In genomic region chr2:109961174-109961573, GRCm38 (mm10) we compare ENCODE assay signal across 20 mouse cellular contexts. TPM values are rescaled to one million over a fixed set of nuclear protein-coding genes. Genes with fewer than 3 reads are reported as not detected.
DNase-seq lines count a peak whose midpoint lies in the region; ATAC-seq and TF ChIP-seq lines count a peak whose summit lies in the region.
"Had no signal": no experiment of that assay in that cellular context is flagged by ENCODE, and none has a peak within 500 bp of the region (broad histone marks: within the 10 kb centered on the region; RNA-seq: fewer than 3 reads in every experiment).

No protein-coding gene starts in this region.

- no peak overlapping the region for H3K9ac ChIP-seq in hindbrain, embryonic 12.5 days
- H3K9ac ChIP-seq in midbrain, embryonic 13.5 days (replicated peaks) = no peak overlapping the region
- H3K9ac ChIP-seq in kidney, embryonic 15.5 days = no peak overlapping the region
- H3K9ac ChIP-seq: embryonic facial prominence, embryonic 13.5 days; forebrain, embryonic 13.5 days; forebrain, postnatal 0 days; heart, embryonic 13.5 days; hindbrain, embryonic 15.5 days had no signal

- WGBS in hindbrain, embryonic 10.5 days = 75% methylated on average over 4 of the region's 4 CpGs
- WGBS in hindbrain, embryonic 12.5 days = 83% methylated on average over 4 of the region's 4 CpGs
- WGBS in midbrain, embryonic 13.5 days = 66% methylated on average over 4 of the region's 4 CpGs
- WGBS in midbrain, embryonic 10.5 days = 81% methylated on average over 4 of the region's 4 CpGs
- WGBS in kidney, embryonic 15.5 days = 68% methylated on average over 4 of the region's 4 CpGs

- DNase-seq in gastrocnemius, adult 2 months = no peak
- DNase-seq in gastrocnemius, postnatal 10 days = no peak
- DNase-seq in hindbrain, embryonic 10.5 days (ENCODE audit: low spot score) = no peak
- no peak for DNase-seq in midbrain, embryonic 10.5 days (ENCODE audit: low spot score)
- peak; percentile 56 for DNase-seq in brain, adult 2 months (ENCODE audit: low read depth, low spot score)
- DNase-seq: adrenal gland, postnatal 10 days; cerebellum, adult 11-12 months; cerebellum, adult 9-10 months; forebrain, postnatal 0 days; heart, adult 2 months; heart, postnatal 14 days had no signal

- H3K4me2 ChIP-seq in hindbrain, embryonic 12.5 days (replicated peaks) = no peak overlapping the region
- no peak overlapping the region for H3K4me2 ChIP-seq in midbrain, embryonic 13.5 days (replicated peaks)
- H3K4me2 ChIP-seq in kidney, embryonic 15.5 days = no peak overlapping the region
- H3K4me2 ChIP-seq: embryonic facial prominence, embryonic 13.5 days; forebrain, embryonic 13.5 days; heart, embryonic 13.5 days; hindbrain, embryonic 15.5 days had no signal

- H3K27me3 ChIP-seq in hindbrain, embryonic 10.5 days (ENCODE audit: insufficient read depth, poor library complexity, severe bottlenecking) = no peaks in the 10 kb centered on the region
- H3K27me3 ChIP-seq in hindbrain, embryonic 12.5 days = no peaks in the 10 kb centered on the region
- no peaks in the 10 kb centered on the region for H3K27me3 ChIP-seq in midbrain, embryonic 13.5 days
- H3K27me3 ChIP-seq in midbrain, embryonic 10.5 days (ENCODE audit: low read depth, poor library complexity, severe bottlenecking) = no peaks in the 10 kb centered on the region
- H3K27me3 ChIP-seq in kidney, embryonic 15.5 days = no peaks in the 10 kb centered on the region
- H3K27me3 ChIP-seq: embryonic facial prominence, embryonic 13.5 days; heart, embryonic 13.5 days; hindbrain, embryonic 15.5 days had no signal

- intact Hi-C loops in gastrocnemius, adult 2 months (cut with DNase I) = no loop called here

- H3K4me3 ChIP-seq in gastrocnemius, adult 2 months = no peak overlapping the region
- no peak overlapping the region for H3K4me3 ChIP-seq in hindbrain, embryonic 10.5 days
- H3K4me3 ChIP-seq in hindbrain, embryonic 12.5 days = no peak overlapping the region
- no peak overlapping the region for H3K4me3 ChIP-seq in midbrain, embryonic 13.5 days (replicated peaks)
- H3K4me3 ChIP-seq in midbrain, embryonic 10.5 days = no peak overlapping the region
- no peak overlapping the region for H3K4me3 ChIP-seq in kidney, embryonic 15.5 days (replicated peaks)
- H3K4me3 ChIP-seq: embryonic facial prominence, embryonic 13.5 days; forebrain, embryonic 13.5 days; heart, adult 2 months; heart, embryonic 13.5 days; hindbrain, embryonic 15.5 days had no signal

- H3K4me1 ChIP-seq in hindbrain, embryonic 10.5 days (replicated peaks) = peaks cover 33% of the 10 kb centered on the region
- peaks cover 17% of the 10 kb centered on the region for H3K4me1 ChIP-seq in hindbrain, embryonic 12.5 days
- peaks cover 23% of the 10 kb centered on the region for H3K4me1 ChIP-seq in midbrain, embryonic 13.5 days (replicated peaks)
- peaks cover 39% of the 10 kb centered on the region for H3K4me1 ChIP-seq in midbrain, embryonic 10.5 days
- H3K4me1 ChIP-seq in kidney, embryonic 15.5 days = peaks cover 16% of the 10 kb centered on the region

- ATAC-seq in hindbrain, embryonic 12.5 days (ENCODE audit: low FRiP score) = no peak
- ATAC-seq in midbrain, embryonic 13.5 days = no peak
- no peak for ATAC-seq in kidney, embryonic 15.5 days (replicated peaks; ENCODE audit: low FRiP score)
- ATAC-seq: inflammation-experienced regulatory T-cells, adult 6 months; intestine, postnatal 0 days had no signal

- H3K27ac ChIP-seq in gastrocnemius, adult 2 months = peak overlapping the region; percentile 29; the same call in 1 of the 2 replicates
- H3K27ac ChIP-seq in hindbrain, embryonic 10.5 days = peak overlapping the region; percentile 35; the same call in 1 of the 2 replicates
- H3K27ac ChIP-seq in hindbrain, embryonic 12.5 days = no peak overlapping the region
- 0 out of 2 replicates have a peak overlapping the region, but pooled peaks have one; percentile 19 for H3K27ac ChIP-seq in midbrain, embryonic 13.5 days
- H3K27ac ChIP-seq in midbrain, embryonic 10.5 days (replicated peaks) = no peak overlapping the region; the same call in 1 of the 2 replicates
- no peak overlapping the region for H3K27ac ChIP-seq in kidney, embryonic 15.5 days
- H3K27ac ChIP-seq: embryonic facial prominence, embryonic 13.5 days; forebrain, embryonic 13.5 days; heart, adult 2 months; heart, embryonic 13.5 days; hindbrain, embryonic 15.5 days had no signal

- no peaks in the 10 kb centered on the region for H3K36me3 ChIP-seq in hindbrain, embryonic 10.5 days
- no peaks in the 10 kb centered on the region for H3K36me3 ChIP-seq in hindbrain, embryonic 12.5 days
- no peaks in the 10 kb centered on the region for H3K36me3 ChIP-seq in midbrain, embryonic 13.5 days
- H3K36me3 ChIP-seq in midbrain, embryonic 10.5 days = no peaks in the 10 kb centered on the region
- H3K36me3 ChIP-seq in kidney, embryonic 15.5 days = no peaks in the 10 kb centered on the region
- H3K36me3 ChIP-seq: embryonic facial prominence, embryonic 13.5 days; heart, embryonic 13.5 days; hindbrain, embryonic 15.5 days had no signal

- no peak for TF ChIP-seq CTCF in gastrocnemius, adult 2 months (IDR thresholded peaks at IDR 0.05)

- no peaks in the 10 kb centered on the region for H3K9me3 ChIP-seq in hindbrain, embryonic 10.5 days
- H3K9me3 ChIP-seq in hindbrain, embryonic 12.5 days (replicated peaks) = no peaks in the 10 kb centered on the region
- H3K9me3 ChIP-seq in midbrain, embryonic 13.5 days = no peaks in the 10 kb centered on the region
- H3K9me3 ChIP-seq in midbrain, embryonic 10.5 days (replicated peaks) = no peaks in the 10 kb centered on the region
- H3K9me3 ChIP-seq in kidney, embryonic 15.5 days (replicated peaks) = no peaks in the 10 kb centered on the region
- H3K9me3 ChIP-seq: embryonic facial prominence, embryonic 13.5 days; forebrain, embryonic 13.5 days; heart, embryonic 13.5 days; hindbrain, embryonic 15.5 days had no signal

RNA-seq across cellular contexts. Expression of gene Lgr4, which starts 43.7 kb away (rescaled TPM):
- total RNA-seq in gastrocnemius, adult 2 months (2021) = 10 to 100 TPM; 28.9 to 30.4 TPM
- total RNA-seq in gastrocnemius, postnatal 10 days (2021) = 10 to 100 TPM; 25.0 to 25.3 TPM
- polyA plus RNA-seq in hindbrain, embryonic 10.5 days (2016; fragmentation: Nextera tagmentation; extraction: Ambion mirVana) = 13.0 TPM in 2 replicates
- 17.4 and 18.3 TPM in 2 replicates for polyA plus RNA-seq in hindbrain, embryonic 12.5 days (2016; fragmentation: Nextera tagmentation; extraction: Ambion mirVana)
- 7.9 and 8.3 TPM in 2 replicates for polyA plus RNA-seq in midbrain, embryonic 13.5 days (2015; fragmentation: Nextera tagmentation; extraction: Ambion mirVana)
- polyA plus RNA-seq in midbrain, embryonic 10.5 days (2016; fragmentation: Nextera tagmentation; extraction: Ambion mirVana) = 12.7 and 14.3 TPM in 2 replicates
- polyA plus RNA-seq in kidney, embryonic 15.5 days (2015; fragmentation: Nextera tagmentation; extraction: Ambion mirVana) = 27.8 and 28.0 TPM in 2 replicates

RNA-seq across cellular contexts. Expression of gene Ccdc34, which starts 56.4 kb away (rescaled TPM):
- 1 to 10 TPM; 2.5 to 3.2 TPM for total RNA-seq in gastrocnemius, adult 2 months (2021)
- total RNA-seq in gastrocnemius, postnatal 10 days (2021) = 10 to 100 TPM; 10.5 to 13.2 TPM
- 41.2 and 53.1 TPM in 2 replicates for polyA plus RNA-seq in hindbrain, embryonic 10.5 days (2016; fragmentation: Nextera tagmentation; extraction: Ambion mirVana)
- polyA plus RNA-seq in hindbrain, embryonic 12.5 days (2016; fragmentation: Nextera tagmentation; extraction: Ambion mirVana) = 47.5 and 51.8 TPM in 2 replicates
- 44.5 and 45.8 TPM in 2 replicates for polyA plus RNA-seq in midbrain, embryonic 13.5 days (2015; fragmentation: Nextera tagmentation; extraction: Ambion mirVana)
- 60.2 and 60.7 TPM in 2 replicates for polyA plus RNA-seq in midbrain, embryonic 10.5 days (2016; fragmentation: Nextera tagmentation; extraction: Ambion mirVana)
- 47.1 and 49.5 TPM in 2 replicates for polyA plus RNA-seq in kidney, embryonic 15.5 days (2015; fragmentation: Nextera tagmentation; extraction: Ambion mirVana)

Comparison
In these comparisons a context has a peak if more than half of its experiments do, and no peak if none do; other contexts are left out.
1. H3K27ac ChIP-seq: peak in gastrocnemius, adult 2 months (single experiment), hindbrain, embryonic 10.5 days (single experiment) and midbrain, embryonic 13.5 days (single experiment); none in hindbrain, embryonic 12.5 days (single experiment), midbrain, embryonic 10.5 days (single experiment) and kidney, embryonic 15.5 days (single experiment).